Mouse (Mus musculus) liver, embryonic 15.5 days (tissue): ENCODE measurements around the gene Trnau1ap. TPM values are rescaled to one million over a fixed set of nuclear protein-coding genes. Genes with fewer than 3 reads are reported as not detected.
"Not testable (repeated sequence)": the region's sequence is repeated elsewhere in the genome, so short reads cannot be mapped to it uniquely, and the experiment has no call there.

Source experiments
- ATAC-seq: fragments of 200-750 bp; cut with Nextera tagmentation; 2 replicates; pipeline ENCODE4 v1.8.0; 2017; ENCODE audit warnings: moderate number of reproducible peaks, mild to moderate bottlenecking, moderate library complexity; ENCODE audit not compliant: insufficient read depth
- H3K27ac ChIP-seq: fragments of 300-500 bp; sonication (generic); replicated peaks from 2 replicates; pipeline ENCODE4 v1.5.1; 2015; ENCODE audit warnings: mild to moderate bottlenecking, inconsistent platforms
- H3K27me3 ChIP-seq: fragments of 300-500 bp; sonication (generic); 2 replicates; pipeline ENCODE4 v1.6.1; 2015; ENCODE audit warnings: mild to moderate bottlenecking, inconsistent platforms
- H3K36me3 ChIP-seq: fragments of 300-500 bp; sonication (generic); replicated peaks from 2 replicates; pipeline ENCODE4 v1.6.1; 2015; ENCODE audit warnings: moderate library complexity, mild to moderate bottlenecking, inconsistent platforms
- H3K4me1 ChIP-seq: fragments of 300-500 bp; sonication (generic); replicated peaks from 2 replicates; pipeline ENCODE4 v1.6.1; 2015; ENCODE audit warnings: inconsistent platforms
- H3K4me2 ChIP-seq: fragments of 300-500 bp; sonication (generic); 2 replicates; pipeline ENCODE4 v1.6.1; 2015; ENCODE audit warnings: moderate library complexity, mild to moderate bottlenecking, inconsistent platforms
- H3K4me3 ChIP-seq: fragments of 300-500 bp; sonication (generic); replicated peaks from 2 replicates; pipeline ENCODE4 v1.5.1; 2015; ENCODE audit warnings: mild to moderate bottlenecking, inconsistent platforms
- H3K9ac ChIP-seq: fragments of 300-500 bp; sonication (generic); 2 replicates; pipeline ENCODE4 v1.6.1; 2015; ENCODE audit warnings: moderate library complexity, mild to moderate bottlenecking, inconsistent platforms
- H3K9me3 ChIP-seq: fragments of 300-500 bp; sonication (generic); replicated peaks from 2 replicates; pipeline ENCODE4 v1.6.1; 2016; ENCODE audit warnings: inconsistent platforms
- WGBS: fragments of 180-500 bp; shearing (Covaris S2); methylation state at CpG from one replicate; pipeline ENCODE4 v1.1.7; 2015; ENCODE audit warnings: mixed read lengths; ENCODE audit not compliant: insufficient replicate concordance; 5-methylcytosine and 5-hydroxymethylcytosine counted together
- polyA plus RNA-seq: library from polyadenylated mRNA; unstranded; fragments of >200 nt; fragmentation: Nextera tagmentation; extraction: Ambion mirVana; gene quantifications from 2 replicates; pipeline ENCODE4 v1.2.1, GENCODE M21; 2015

The Trnau1ap gene
- polyA plus RNA-seq, 1 experiment from 2014 or later, result 28.7 TPM

DNA sequence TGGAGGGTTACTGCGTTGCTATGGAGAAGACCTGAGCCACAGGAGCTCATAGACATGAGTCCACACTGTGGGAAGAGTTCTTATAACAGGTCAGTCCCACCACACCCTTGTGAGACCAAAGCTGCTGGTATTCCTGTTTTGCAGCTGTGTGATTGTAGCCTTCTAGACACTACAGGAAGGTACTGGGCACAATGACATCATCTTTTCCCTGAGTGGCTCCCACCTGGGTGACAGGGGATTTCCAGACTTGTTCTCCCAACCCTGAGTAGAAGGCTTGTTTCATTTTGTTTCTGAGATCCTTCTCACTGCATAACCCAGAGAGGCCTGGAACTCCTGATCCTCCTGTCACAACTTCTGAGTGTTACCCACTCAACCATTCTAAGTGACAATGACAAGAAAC lies 29.5 kb downstream of the Trnau1ap start:
- Histone ChIP-seq H3K9me3 (no peaks in the 10 kb centered on the region), H3K27ac (no peak overlapping the region), H3K27me3 (no peaks in the 10 kb centered on the region), H3K4me3 (no peak overlapping the region), H3K9ac (no peak overlapping the region), H3K4me2 (no peak overlapping the region), H3K4me1 (peaks cover 16% of the 10 kb centered on the region), H3K36me3 (no peaks in the 10 kb centered on the region)
- 68% methylated on average over 1 of the region's 1 CpGs for WGBS
- no peak for ATAC-seq

DNA sequence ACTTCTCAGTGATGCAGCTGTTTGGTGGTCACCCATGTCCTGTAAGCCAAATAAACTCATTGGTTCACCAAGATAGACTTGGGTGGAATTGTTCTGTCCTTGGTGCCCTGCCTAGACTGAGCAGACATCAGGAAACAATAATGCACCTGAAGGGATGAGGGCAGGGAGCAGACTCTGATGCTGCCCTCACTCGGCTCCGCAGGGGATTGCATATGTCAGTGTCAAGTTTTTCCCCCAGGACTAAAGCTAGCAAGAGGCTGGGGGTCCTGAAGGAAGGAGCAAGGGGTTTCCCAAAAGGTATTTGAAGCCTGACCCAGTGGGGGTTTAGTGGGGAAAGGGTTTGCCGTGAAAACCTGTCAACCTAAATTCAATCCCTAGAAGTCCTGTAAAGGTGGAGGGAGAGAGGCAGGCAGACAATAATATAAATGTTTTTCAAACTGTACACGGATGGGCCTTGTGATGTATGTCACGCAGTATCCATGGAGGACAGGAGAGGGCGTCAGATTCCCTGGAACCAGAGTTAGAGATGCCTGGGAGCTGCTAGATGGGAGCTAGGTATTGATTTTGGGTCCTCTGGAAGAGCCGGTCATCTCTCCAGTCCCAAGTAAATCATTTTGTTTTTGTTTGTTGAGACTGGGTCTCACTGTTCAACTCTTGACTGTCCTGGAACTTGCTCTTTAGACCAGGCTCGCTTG lies 33.5 kb downstream of the Trnau1ap start:
- no peak overlapping the region for H3K4me3 ChIP-seq
- H3K27ac ChIP-seq, result no peak overlapping the region
- H3K4me1 ChIP-seq, result no peaks in the 10 kb centered on the region; the same call in 1 of the 2 replicates
- ATAC-seq, result no peak
- no peak overlapping the region for H3K4me2 ChIP-seq
- WGBS, result 50% methylated on average over 8 of the region's 8 CpGs
- no peaks in the 10 kb centered on the region for H3K9me3 ChIP-seq
- H3K36me3 ChIP-seq, result peaks cover 32% of the 10 kb centered on the region
- no peak overlapping the region for H3K9ac ChIP-seq
- no peaks in the 10 kb centered on the region for H3K27me3 ChIP-seq

DNA sequence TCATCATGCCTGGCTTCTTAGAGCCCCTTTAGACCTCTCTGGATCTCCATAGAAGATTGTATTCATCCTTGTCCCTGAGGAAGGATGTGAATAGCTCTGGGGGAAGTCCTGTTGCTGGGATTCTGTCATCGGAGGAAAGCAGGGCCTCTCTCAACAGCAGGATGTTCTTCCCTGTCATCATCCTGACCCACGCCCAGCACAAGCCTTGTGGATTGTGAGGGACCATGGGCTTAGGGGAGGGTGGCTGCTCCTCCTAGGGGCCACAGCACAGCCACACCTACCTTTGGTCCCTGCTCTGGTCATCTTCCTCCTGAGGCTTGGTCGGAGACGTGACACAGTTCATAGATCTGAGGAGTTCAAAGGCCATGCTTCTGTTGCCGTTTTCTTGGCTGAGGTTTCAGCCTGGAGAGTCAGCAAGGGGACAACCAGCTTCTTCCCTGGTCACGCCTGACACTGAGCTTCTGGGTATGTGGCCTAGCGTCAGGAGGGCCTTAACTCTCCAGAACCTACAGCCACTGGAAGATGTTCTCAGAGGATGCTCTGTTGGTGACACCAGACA lies 35.6 kb downstream of the Trnau1ap start:
- no peaks in the 10 kb centered on the region for H3K27me3 ChIP-seq
- H3K9ac ChIP-seq, result no peak overlapping the region
- H3K4me1 ChIP-seq, result no peaks in the 10 kb centered on the region; the same call in 1 of the 2 replicates
- peaks cover 47% of the 10 kb centered on the region for H3K36me3 ChIP-seq
- 77% methylated on average over 7 of the region's 7 CpGs for WGBS
- ATAC-seq, result no peak
- no peak overlapping the region for H3K4me3 ChIP-seq
- no peak overlapping the region for H3K4me2 ChIP-seq
- no peak overlapping the region for H3K27ac ChIP-seq
- H3K9me3 ChIP-seq, result no peaks in the 10 kb centered on the region

DNA sequence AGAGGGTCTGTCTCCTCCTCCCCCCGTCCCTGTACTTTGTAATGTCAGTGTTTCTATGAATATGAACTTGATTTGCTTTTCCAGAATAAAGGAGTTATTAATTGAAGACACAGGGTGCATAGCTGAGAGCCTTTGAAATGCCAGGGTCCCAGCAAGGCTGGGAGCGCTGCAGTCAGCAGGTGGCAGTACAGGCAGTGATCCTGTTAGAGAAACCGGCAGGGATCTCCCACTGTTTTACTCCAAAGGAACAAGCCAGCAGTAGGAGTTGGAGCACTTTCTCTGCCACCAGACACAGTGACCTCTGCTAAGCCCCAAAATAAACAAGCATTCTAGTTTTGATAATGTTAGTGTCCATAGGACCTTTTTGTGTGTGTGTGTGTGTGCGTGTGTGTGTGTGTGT lies 36.4 kb downstream of the Trnau1ap start:
- Histone ChIP-seq H3K27me3 (no peaks in the 10 kb centered on the region), H3K27ac (no peak overlapping the region), H3K9me3 (no peaks in the 10 kb centered on the region), H3K4me2 (no peak overlapping the region), H3K4me3 (no peak overlapping the region), H3K4me1 (no peaks in the 10 kb centered on the region; the same call in 1 of the 2 replicates), H3K36me3 (peaks cover 49% of the 10 kb centered on the region), H3K9ac (no peak overlapping the region)
- ATAC-seq, result no peak
- 72% methylated on average over 4 of the region's 4 CpGs for WGBS

DNA sequence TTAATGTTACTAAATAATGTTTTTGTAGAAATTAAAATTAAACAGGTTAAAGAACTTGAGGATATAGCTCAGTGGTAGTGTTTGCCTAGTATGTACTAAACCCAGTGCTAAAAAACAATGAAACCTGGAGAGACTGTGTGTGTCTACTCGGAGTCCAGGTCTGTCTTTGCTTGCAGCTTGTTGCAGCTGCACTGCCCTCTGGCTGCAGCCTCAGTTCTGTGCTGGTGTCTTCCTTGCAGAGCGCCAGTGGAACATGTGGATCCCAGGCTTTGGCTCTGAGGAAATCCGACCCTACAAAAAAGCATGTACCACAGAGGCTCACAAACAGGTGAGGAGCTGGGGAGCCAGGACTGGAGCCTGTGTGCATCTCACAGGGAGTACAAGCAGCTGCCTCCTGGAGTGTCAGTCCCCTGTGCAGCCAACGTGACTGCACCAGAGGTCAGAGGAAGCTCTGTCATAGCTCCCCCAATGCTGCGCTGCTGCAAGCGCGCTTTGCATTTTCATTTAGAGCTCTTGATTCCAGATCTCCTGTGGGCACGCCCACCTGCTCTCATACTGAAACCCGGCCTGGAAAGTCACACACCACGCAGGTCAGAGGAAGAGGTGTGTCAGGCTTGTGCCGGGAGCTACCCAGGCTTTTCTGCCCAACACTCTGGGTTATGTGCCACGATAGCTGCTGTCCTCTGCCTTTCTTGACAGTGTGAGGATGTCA lies 37.6 kb downstream of the Trnau1ap start:
- H3K36me3 ChIP-seq, result peaks cover 58% of the 10 kb centered on the region
- H3K4me1 ChIP-seq, result no peaks in the 10 kb centered on the region; the same call in 1 of the 2 replicates
- 0 out of 2 replicates have a peak, but pooled peaks cover 3% of the 10 kb centered on the region for H3K9me3 ChIP-seq
- H3K9ac ChIP-seq, result no peak overlapping the region
- no peaks in the 10 kb centered on the region for H3K27me3 ChIP-seq
- no peak for ATAC-seq
- no peak overlapping the region for H3K4me2 ChIP-seq
- no peak overlapping the region for H3K4me3 ChIP-seq
- H3K27ac ChIP-seq, result no peak overlapping the region
- 84% methylated on average over 12 of the region's 12 CpGs for WGBS

DNA sequence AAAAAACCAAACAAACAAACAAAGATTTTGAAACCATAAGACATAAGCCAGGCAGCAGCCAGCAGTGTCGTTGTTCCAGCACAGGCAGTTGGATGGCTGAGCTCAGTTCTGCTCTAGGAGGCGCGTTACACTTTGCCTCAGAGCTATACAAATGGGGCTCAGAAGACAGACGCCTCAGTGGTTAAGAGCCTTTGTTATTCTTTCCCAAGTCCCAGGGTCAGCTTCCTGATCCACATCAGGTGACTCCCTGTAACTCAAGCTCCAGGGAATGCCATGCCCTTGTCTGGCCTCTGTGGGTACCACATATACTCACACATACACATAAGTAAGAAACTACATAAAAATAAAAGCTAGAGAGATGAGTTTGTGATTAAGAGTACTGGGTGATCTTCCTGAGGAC lies 38.3 kb downstream of the Trnau1ap start:
- Histone ChIP-seq H3K9ac (no peak overlapping the region), H3K4me3 (no peak overlapping the region), H3K27me3 (no peaks in the 10 kb centered on the region), H3K4me1 (no peaks in the 10 kb centered on the region; the same call in 1 of the 2 replicates), H3K4me2 (no peak overlapping the region), H3K9me3 (0 out of 2 replicates have a peak, but pooled peaks cover 3% of the 10 kb centered on the region), H3K27ac (no peak overlapping the region), H3K36me3 (peaks cover 65% of the 10 kb centered on the region)
- ATAC-seq, result no peak
- 94% methylated on average over 4 of the region's 4 CpGs for WGBS

DNA sequence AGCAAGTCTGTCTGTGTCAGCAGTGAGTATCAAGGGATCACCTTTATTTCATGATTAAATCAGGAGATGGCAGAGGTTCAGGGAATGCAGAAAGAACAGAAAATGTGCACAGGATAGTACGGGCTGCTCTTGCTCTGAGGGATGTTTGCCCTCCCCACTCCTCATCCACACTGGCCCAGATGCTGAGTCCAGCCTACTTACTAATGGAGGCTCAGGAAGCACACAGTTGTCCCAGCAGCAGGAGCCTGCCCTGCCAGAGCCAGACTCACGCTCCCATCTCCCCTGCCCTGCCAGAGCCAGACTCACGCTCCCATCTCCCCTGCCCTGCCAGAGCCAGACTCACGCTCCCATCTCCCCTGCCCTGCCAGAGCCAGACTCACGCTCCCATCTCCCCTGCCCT lies 40.5 kb downstream of the Trnau1ap start:
- not testable (repeated sequence) for H3K9ac ChIP-seq, H3K9me3 ChIP-seq, H3K27ac ChIP-seq, ATAC-seq, H3K4me2 ChIP-seq, H3K27me3 ChIP-seq, H3K4me1 ChIP-seq, H3K4me3 ChIP-seq
- 91% methylated on average over 4 of the region's 5 CpGs for WGBS
- peaks cover 78% of the 10 kb centered on the region for H3K36me3 ChIP-seq

DNA sequence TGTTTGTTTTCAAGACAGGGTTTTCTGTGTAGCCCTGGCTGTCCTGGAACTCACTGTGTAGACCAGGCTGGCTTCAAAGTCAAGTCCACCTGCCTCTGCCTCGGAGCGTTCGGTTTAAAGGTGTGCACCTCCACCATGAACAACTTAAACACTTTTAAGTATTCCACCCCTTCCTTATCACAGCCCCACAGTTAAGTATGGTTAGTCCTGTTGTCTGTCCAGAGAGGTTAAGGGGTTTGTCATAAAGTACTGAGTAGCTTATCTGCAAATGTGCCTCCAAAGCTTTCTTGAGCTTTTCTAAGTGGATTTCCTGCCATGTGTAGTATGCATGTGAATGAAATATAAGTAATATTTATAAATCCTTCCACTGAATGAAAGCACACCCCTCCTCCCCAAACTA lies 53.4 kb downstream of the Trnau1ap start:
- H3K9ac ChIP-seq, result peak overlapping the region; percentile 48

DNA sequence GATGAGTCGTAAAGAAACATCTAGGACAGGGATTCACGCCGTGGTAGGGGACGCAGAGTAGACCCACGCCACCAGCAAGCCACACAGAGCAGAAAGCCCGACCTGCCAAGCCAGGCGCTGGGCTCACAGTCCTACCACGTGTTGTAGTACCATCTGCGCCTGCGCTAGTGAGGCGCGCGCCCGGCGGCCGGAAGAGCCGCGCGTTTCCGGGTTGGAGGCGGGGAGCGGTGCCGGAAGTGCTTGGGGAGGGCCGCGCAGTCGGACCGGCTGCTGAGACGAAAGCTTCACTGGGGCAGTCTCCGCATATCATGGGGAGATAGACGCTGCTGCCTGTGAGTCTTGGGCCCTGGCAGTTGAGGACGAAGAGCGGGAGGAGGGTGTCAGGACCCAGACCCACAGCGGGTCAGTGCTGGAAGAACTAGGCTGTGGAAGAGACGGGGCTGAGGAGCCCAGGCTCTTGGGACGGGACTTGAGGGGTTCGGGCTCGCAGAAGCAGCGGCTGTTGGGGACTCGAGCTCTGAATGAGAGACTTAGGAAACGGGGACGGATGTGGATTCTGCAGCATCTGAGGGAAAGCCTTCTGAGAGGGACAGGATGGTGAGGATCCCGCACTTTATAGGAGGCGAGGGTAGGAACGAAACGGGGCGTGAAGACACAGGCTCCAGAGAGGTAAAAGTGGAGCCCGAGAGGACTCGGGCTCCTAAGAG lies 55.0 kb downstream of the Trnau1ap start, which contains the start of gene Taf12:
Gene Taf12, plus strand, starts transcription at position 220 of the 707 bp plus-strand sequence.
- Histone ChIP-seq H3K4me2 (peak within 1 kb of the TSS; percentile 91), H3K36me3 (0 out of 2 replicates have a peak, but pooled peaks cover 10% of the 10 kb centered on the region), H3K27ac (peak within 1 kb of the TSS; percentile 98), H3K9me3 (no peaks in the 10 kb centered on the region), H3K4me1 (peaks cover 56% of the 10 kb centered on the region), H3K9ac (peak within 1 kb of the TSS; percentile 98), H3K27me3 (no peaks in the 10 kb centered on the region), H3K4me3 (peak within 1 kb of the TSS; percentile 93)
- under 1% methylated on average over 48 of the region's 48 CpGs for WGBS
- peak; percentile 79 for ATAC-seq

More for the DNA sequence above, 53.4 kb downstream of the Trnau1ap start:
- Histone ChIP-seq H3K27ac (peak overlapping the region; percentile 76), H3K27me3 (no peaks in the 10 kb centered on the region), H3K36me3 (peaks cover 12% of the 10 kb centered on the region; the same call in 1 of the 2 replicates), H3K4me3 (peak overlapping the region; percentile 93), H3K4me1 (peaks cover 45% of the 10 kb centered on the region), H3K4me2 (peak overlapping the region; percentile 91), H3K9me3 (no peaks in the 10 kb centered on the region)
- WGBS, result 12% methylated on average over 3 of the region's 3 CpGs
- ATAC-seq, result peak; percentile 14; the same call in 1 of the 2 replicates

DNA sequence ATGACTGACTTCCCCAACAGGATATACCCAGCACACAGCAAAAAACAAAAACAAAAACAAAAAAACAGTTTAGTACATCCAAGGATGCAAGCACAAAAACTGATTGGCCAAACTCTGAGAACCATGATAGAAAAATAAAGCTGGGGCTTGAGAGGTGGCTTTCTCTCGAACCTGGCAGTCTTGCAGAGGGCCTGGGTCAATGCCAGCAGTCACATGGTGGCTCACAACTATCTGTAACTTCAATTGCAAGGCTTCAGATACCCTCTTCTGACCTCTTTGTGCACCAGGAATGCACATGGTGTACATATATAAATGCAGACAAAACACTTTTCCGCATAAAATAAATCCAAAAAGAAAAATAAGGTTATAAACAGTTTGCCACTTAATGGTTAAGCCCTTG lies 56.2 kb downstream of the Trnau1ap start:
- H3K4me2 ChIP-seq, result peak overlapping the region; percentile 91
- H3K9me3 ChIP-seq, result no peaks in the 10 kb centered on the region
- 0 out of 2 replicates have a peak, but pooled peaks cover 10% of the 10 kb centered on the region for H3K36me3 ChIP-seq
- no peak for ATAC-seq
- H3K9ac ChIP-seq, result peak overlapping the region; percentile 98; the same call in 1 of the 2 replicates
- H3K4me3 ChIP-seq, result peak overlapping the region; percentile 93
- H3K27ac ChIP-seq, result peak overlapping the region; percentile 98
- whole genome bisulfite sequencing, result 51% methylated on average over 2 of the region's 2 CpGs
- peaks cover 68% of the 10 kb centered on the region for H3K4me1 ChIP-seq
- no peaks in the 10 kb centered on the region for H3K27me3 ChIP-seq
